Mouse (Mus musculus): ENCODE measurements around the gene Ctnnd2. TPM values are rescaled to one million over a fixed set of nuclear protein-coding genes. Genes with fewer than 3 reads are reported as not detected.

Gene Ctnnd2
- polyA plus RNA-seq, 1 experiment from 2014 or later = 17.2 TPM

DNA sequence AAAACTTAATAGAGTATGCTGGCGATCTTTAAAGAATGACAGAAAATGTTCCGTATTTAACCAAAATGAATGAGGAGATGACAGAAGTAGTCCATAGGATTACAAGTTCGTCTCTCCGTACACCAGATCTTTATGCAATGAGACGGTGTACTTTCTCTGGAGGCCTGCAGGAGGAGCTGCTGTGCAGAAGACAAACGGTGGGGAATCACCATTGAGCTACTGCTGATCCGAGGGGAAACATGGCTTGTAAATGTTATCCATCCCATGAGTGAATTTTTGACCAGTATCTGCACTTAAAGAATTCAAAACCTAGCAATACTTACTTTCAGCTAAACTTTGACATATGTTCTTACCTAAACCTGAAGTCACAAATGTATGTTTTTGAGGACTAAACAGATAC, 755.2 kb downstream of the Ctnnd2 start:
- no peaks in the 10 kb centered on the region for H3K27me3 ChIP-seq (ENCODE audit: control insufficient read depth, insufficient read depth, low read depth, low read length)
- no peak overlapping the region for H3K4me2 ChIP-seq (ENCODE audit: low read depth, low read length)
- no peak overlapping the region for H3K4me3 ChIP-seq (ENCODE audit: low read length)
- no peak overlapping the region for H3K9ac ChIP-seq (ENCODE audit: low read length)
- no peaks in the 10 kb centered on the region for H3K36me3 ChIP-seq (ENCODE audit: control insufficient read depth, insufficient read depth, low read length)
- WGBS = 35% methylated on average over 7 of the region's 7 CpGs
- no peak for ATAC-seq (ENCODE audit: low read depth)
- no peaks in the 10 kb centered on the region for H3K4me1 ChIP-seq (replicated peaks; ENCODE audit: control insufficient read depth, insufficient read depth, low read length)
- H3K9me3 ChIP-seq (ENCODE audit: control insufficient read depth, low read length) = no peaks in the 10 kb centered on the region
- H3K27ac ChIP-seq (ENCODE audit: low read length) = no peak overlapping the region

DNA sequence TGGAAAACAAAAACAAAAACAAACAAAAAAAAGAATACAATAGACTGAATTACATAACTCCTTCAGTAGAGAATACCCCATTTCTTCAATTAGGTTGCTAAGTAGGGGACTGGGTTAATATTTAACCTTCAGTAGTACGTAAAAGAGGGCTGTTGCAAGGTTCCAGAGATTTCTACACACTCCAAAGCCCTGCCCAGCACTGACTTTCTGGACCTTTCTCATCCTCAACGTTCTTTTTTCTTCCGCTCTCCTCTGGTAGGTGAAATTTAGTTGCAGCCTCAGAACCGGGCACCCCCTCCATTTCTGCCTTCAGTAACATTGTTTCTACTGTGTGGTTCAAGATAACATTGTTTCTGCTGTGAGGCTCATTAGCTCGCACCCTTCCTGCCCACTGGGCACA, 759.5 kb downstream of the Ctnnd2 start:
- Histone ChIP-seq H3K27ac (ENCODE audit: low read length) (no peak overlapping the region), H3K9ac (ENCODE audit: low read length) (no peak overlapping the region), H3K9me3 (ENCODE audit: control insufficient read depth, low read length) (no peaks in the 10 kb centered on the region), H3K4me3 (ENCODE audit: low read length) (no peak overlapping the region), H3K4me2 (ENCODE audit: low read depth, low read length) (no peak overlapping the region), H3K27me3 (ENCODE audit: control insufficient read depth, insufficient read depth, low read depth, low read length) (no peaks in the 10 kb centered on the region), H3K36me3 (ENCODE audit: control insufficient read depth, insufficient read depth, low read length) (no peaks in the 10 kb centered on the region), H3K4me1 (replicated peaks; ENCODE audit: control insufficient read depth, insufficient read depth, low read length) (no peaks in the 10 kb centered on the region)
- 62% methylated on average over 5 of the region's 5 CpGs for WGBS
- ATAC-seq (ENCODE audit: low read depth) = peak; percentile 69; the same call in 1 of the 2 replicates

DNA sequence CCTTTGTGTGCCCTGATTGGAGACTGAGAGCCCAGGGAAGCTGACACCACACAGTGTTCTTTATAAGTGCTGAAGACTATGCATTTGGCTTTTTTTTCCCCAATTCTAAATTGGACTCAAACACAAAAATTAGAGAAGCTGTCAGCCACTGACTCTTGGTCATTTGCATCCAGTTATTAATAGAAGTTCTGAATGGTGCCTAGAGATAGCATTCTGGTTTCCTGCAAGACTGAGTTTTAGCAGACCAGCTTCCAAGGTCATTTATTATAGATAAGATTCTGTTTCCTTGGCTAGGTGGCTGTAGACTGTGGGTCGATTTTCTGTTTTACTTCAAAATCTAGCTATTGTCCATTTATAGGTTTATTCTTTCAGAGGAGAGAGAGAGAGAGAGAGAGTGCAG, 773.5 kb downstream of the Ctnnd2 start:
- H3K27me3 ChIP-seq (ENCODE audit: control insufficient read depth, insufficient read depth, low read depth, low read length) = no peaks in the 10 kb centered on the region
- no peak overlapping the region for H3K27ac ChIP-seq (ENCODE audit: low read length)
- H3K4me1 ChIP-seq (replicated peaks; ENCODE audit: control insufficient read depth, insufficient read depth, low read length) = no peaks in the 10 kb centered on the region
- ATAC-seq (ENCODE audit: low read depth) = no peak
- H3K36me3 ChIP-seq (ENCODE audit: control insufficient read depth, insufficient read depth, low read length) = no peaks in the 10 kb centered on the region
- no peak overlapping the region for H3K4me3 ChIP-seq (ENCODE audit: low read length)
- 27% methylated on average over 1 of the region's 1 CpGs for WGBS
- H3K9ac ChIP-seq (ENCODE audit: low read length) = no peak overlapping the region
- H3K4me2 ChIP-seq (ENCODE audit: low read depth, low read length) = no peak overlapping the region
- H3K9me3 ChIP-seq (ENCODE audit: control insufficient read depth, low read length) = no peaks in the 10 kb centered on the region

- no peaks in the 10 kb centered on the region for H3K36me3 ChIP-seq (ENCODE audit: control insufficient read depth, insufficient read depth, low read length)
- no peaks in the 10 kb centered on the region for H3K9me3 ChIP-seq (ENCODE audit: control insufficient read depth, low read length)
- 92% methylated on average over 4 of the region's 4 CpGs for WGBS
- no peak overlapping the region for H3K27ac ChIP-seq (ENCODE audit: low read length)
- no peak overlapping the region for H3K4me3 ChIP-seq (ENCODE audit: low read length)
- H3K27me3 ChIP-seq (ENCODE audit: control insufficient read depth, insufficient read depth, low read depth, low read length) = no peaks in the 10 kb centered on the region
- no peak overlapping the region for H3K4me2 ChIP-seq (ENCODE audit: low read depth, low read length)
- no peaks in the 10 kb centered on the region for H3K4me1 ChIP-seq (replicated peaks; ENCODE audit: control insufficient read depth, insufficient read depth, low read length)
- H3K9ac ChIP-seq (ENCODE audit: low read length) = no peak overlapping the region
- ATAC-seq (ENCODE audit: low read depth) = no peak
Measured at GRCm38 (mm10) chr15:30958513-30958912, 786.1 kb downstream of the Ctnnd2 start.

DNA sequence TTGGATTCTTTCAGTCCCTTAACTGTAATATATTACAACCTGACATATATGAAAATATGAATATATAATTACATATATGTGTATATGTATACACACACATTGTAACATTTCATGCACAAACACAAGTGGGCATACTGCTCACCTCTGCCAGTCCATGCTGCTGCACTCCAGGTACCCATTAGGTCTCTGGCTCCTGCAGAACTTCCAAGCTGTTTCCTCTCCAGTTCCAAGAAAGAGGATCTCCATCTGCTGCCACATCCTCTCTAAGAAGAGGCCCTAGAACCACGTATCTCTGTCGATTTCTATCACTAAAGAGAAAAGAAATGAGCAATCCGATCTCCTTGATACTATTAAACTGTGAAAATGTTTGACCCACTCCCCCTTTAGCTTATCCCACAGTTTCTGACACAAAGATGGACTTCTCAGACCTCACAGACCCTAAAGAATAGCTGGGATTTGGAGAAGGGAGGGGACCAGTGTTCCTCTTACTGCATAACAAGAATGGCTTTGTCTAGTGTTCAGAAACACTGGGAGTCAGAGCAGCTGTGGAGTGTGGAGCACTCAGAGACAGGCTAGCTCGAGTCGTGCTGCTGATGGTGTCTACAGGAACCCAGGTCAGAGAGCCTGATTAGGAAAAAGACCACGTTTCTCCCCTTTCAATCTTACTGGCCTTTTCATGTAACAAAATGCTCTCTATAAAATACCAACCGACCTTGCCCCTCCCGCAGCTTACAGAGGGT, 790.2 kb downstream of the Ctnnd2 start:
- 64% methylated on average over 8 of the region's 8 CpGs for WGBS
- Histone ChIP-seq H3K27me3 (ENCODE audit: control insufficient read depth, insufficient read depth, low read depth, low read length) (no peaks in the 10 kb centered on the region), H3K36me3 (ENCODE audit: control insufficient read depth, insufficient read depth, low read length) (no peaks in the 10 kb centered on the region), H3K9me3 (ENCODE audit: control insufficient read depth, low read length) (no peaks in the 10 kb centered on the region), H3K4me1 (replicated peaks; ENCODE audit: control insufficient read depth, insufficient read depth, low read length) (no peaks in the 10 kb centered on the region), H3K4me2 (ENCODE audit: low read depth, low read length) (no peak overlapping the region), H3K4me3 (ENCODE audit: low read length) (no peak overlapping the region), H3K27ac (ENCODE audit: low read length) (no peak overlapping the region), H3K9ac (ENCODE audit: low read length) (no peak overlapping the region)
- no peak for ATAC-seq (ENCODE audit: low read depth)

DNA sequence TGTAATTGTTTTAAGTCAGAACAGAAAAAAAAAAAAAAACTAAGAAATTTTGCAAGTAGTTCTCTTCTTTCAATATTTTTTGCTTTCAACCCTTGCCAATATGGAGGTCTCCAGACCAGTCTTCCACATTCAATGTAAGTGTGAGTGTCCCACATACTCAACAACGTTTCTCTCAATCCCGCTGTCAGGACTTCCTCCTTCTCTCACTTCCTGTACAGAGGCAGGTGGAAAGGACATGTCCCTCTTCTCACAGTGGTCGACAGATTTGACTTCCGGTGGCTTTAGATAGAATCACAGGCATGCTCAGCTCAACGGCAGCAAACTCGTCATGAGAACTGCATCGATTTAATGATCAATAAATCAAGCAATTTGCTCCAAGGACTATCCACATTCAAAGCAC, 791.7 kb downstream of the Ctnnd2 start:
- Histone ChIP-seq H3K27ac (ENCODE audit: low read length) (no peak overlapping the region), H3K9ac (ENCODE audit: low read length) (no peak overlapping the region), H3K4me2 (ENCODE audit: low read depth, low read length) (no peak overlapping the region), H3K9me3 (ENCODE audit: control insufficient read depth, low read length) (no peaks in the 10 kb centered on the region), H3K27me3 (ENCODE audit: control insufficient read depth, insufficient read depth, low read depth, low read length) (no peaks in the 10 kb centered on the region), H3K4me3 (ENCODE audit: low read length) (no peak overlapping the region), H3K4me1 (replicated peaks; ENCODE audit: control insufficient read depth, insufficient read depth, low read length) (no peaks in the 10 kb centered on the region), H3K36me3 (ENCODE audit: control insufficient read depth, insufficient read depth, low read length) (no peaks in the 10 kb centered on the region)
- ATAC-seq (ENCODE audit: low read depth) = no peak
- 56% methylated on average over 7 of the region's 7 CpGs for WGBS

GRCm38 (mm10) chr15:30964865-30965679, 792.7 kb downstream of the Ctnnd2 start:
- H3K4me1 ChIP-seq (replicated peaks; ENCODE audit: control insufficient read depth, insufficient read depth, low read length) = no peaks in the 10 kb centered on the region
- ATAC-seq (ENCODE audit: low read depth) = no peak
- H3K9me3 ChIP-seq (ENCODE audit: control insufficient read depth, low read length) = no peaks in the 10 kb centered on the region
- no peaks in the 10 kb centered on the region for H3K36me3 ChIP-seq (ENCODE audit: control insufficient read depth, insufficient read depth, low read length)
- no peak overlapping the region for H3K4me3 ChIP-seq (ENCODE audit: low read length)
- H3K27me3 ChIP-seq (ENCODE audit: control insufficient read depth, insufficient read depth, low read depth, low read length) = no peaks in the 10 kb centered on the region
- H3K4me2 ChIP-seq (ENCODE audit: low read depth, low read length) = no peak overlapping the region
- H3K9ac ChIP-seq (ENCODE audit: low read length) = no peak overlapping the region
- H3K27ac ChIP-seq (ENCODE audit: low read length) = no peak overlapping the region
- 87% methylated on average over 4 of the region's 4 CpGs for WGBS

- Histone ChIP-seq H3K27ac (ENCODE audit: low read length) (no peak overlapping the region), H3K4me3 (ENCODE audit: low read length) (no peak overlapping the region), H3K9me3 (ENCODE audit: control insufficient read depth, low read length) (no peaks in the 10 kb centered on the region), H3K4me1 (replicated peaks; ENCODE audit: control insufficient read depth, insufficient read depth, low read length) (no peaks in the 10 kb centered on the region), H3K27me3 (ENCODE audit: control insufficient read depth, insufficient read depth, low read depth, low read length) (no peaks in the 10 kb centered on the region), H3K4me2 (ENCODE audit: low read depth, low read length) (no peak overlapping the region), H3K9ac (ENCODE audit: low read length) (no peak overlapping the region), H3K36me3 (ENCODE audit: control insufficient read depth, insufficient read depth, low read length) (no peaks in the 10 kb centered on the region)
- no peak for ATAC-seq (ENCODE audit: low read depth)
- WGBS = 96% methylated on average over 7 of the region's 7 CpGs
Measured at GRCm38 (mm10) chr15:30966826-30967225, 794.4 kb downstream of the Ctnnd2 start.

DNA sequence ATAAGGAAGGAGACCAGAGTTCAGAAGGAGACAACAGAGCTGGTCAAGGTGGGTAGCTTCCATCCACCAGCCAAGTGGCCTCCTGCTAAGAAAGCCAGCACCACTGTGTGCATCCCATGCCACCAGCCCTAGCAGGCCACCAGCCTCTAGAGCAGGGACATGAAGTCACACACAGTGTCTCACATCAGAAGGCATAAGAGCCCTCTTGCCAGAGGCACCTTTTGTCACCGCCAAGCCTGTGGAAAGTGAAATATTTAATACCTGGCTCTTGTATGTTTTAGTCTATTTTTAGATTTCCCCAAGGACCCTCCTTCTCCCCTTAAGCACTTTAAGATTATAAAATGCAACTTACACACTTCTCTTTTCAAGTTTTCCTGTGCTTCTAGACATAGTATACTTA, 802.0 kb downstream of the Ctnnd2 start:
- Histone ChIP-seq H3K9ac (ENCODE audit: low read length) (no peak overlapping the region), H3K4me2 (ENCODE audit: low read depth, low read length) (no peak overlapping the region), H3K4me3 (ENCODE audit: low read length) (no peak overlapping the region), H3K27ac (ENCODE audit: low read length) (peak overlapping the region; percentile 46; the same call in 1 of the 2 replicates), H3K9me3 (ENCODE audit: control insufficient read depth, low read length) (no peaks in the 10 kb centered on the region), H3K27me3 (ENCODE audit: control insufficient read depth, insufficient read depth, low read depth, low read length) (no peaks in the 10 kb centered on the region), H3K36me3 (ENCODE audit: control insufficient read depth, insufficient read depth, low read length) (no peaks in the 10 kb centered on the region), H3K4me1 (replicated peaks; ENCODE audit: control insufficient read depth, insufficient read depth, low read length) (peaks cover 4% of the 10 kb centered on the region; the same call in 1 of the 2 replicates)
- 50% methylated on average over 1 of the region's 1 CpGs for WGBS
- ATAC-seq (ENCODE audit: low read depth) = peak; percentile 57
